ENCODE assay signal across 20 mouse cellular contexts in genomic region chr10:127704766-127705220, GRCm38 (mm10). TPM values are rescaled to one million over a fixed set of nuclear protein-coding genes. Genes with fewer than 3 reads are reported as not detected.
DNase-seq lines count a peak whose midpoint lies in the region; ATAC-seq and TF ChIP-seq lines count a peak whose summit lies in the region.
"Had no signal": no experiment of that assay in that cellular context is flagged by ENCODE, and none has a peak within 500 bp of the region (broad histone marks: within the 10 kb centered on the region; RNA-seq: fewer than 3 reads in every experiment).

TSS of gene Myo1a (plus strand) at chr10:127705170.

- no peak for DNase-seq in left cerebral cortex, adult 2 months (ENCODE audit: extremely low spot score in 1 of 2, low spot score in 2 of 2)
- DNase-seq in left cerebral cortex, postnatal 4 days, result no peak
- no peak for DNase-seq in CH12.LX (ENCODE audit: extremely low read depth)
- DNase-seq in G1E (ENCODE audit: low spot score), result no peak
- DNase-seq in thymus, postnatal 25 days, result no peak
- DNase-seq in urinary bladder, postnatal 14 days (ENCODE audit: low spot score), result no peak
- DNase-seq in heart, postnatal 10 days, result no peak
- DNase-seq: adrenal gland, postnatal 36 days; cerebellum, adult 9-11 months; forebrain, postnatal 0 days; heart, postnatal 4 days; kidney, adult 9 months; lung, adult 18-20 months had no signal

- no peak for TF ChIP-seq EP300 in CH12.LX (IDR thresholded peaks at IDR 0.05; ENCODE audit: low read length)

- H3K4me3 ChIP-seq in left cerebral cortex, adult 2 months, result no peak within 1 kb of the TSS
- H3K4me3 ChIP-seq in CH12.LX (replicated peaks in 1 of 3; ENCODE audit: low read depth in 2 of 3, low read length in 2 of 3, poor library complexity in 1 of 3) (no peak within 1 kb of the TSS), G1E (ENCODE audit: low read depth, low read length) (no peak within 1 kb of the TSS)
- H3K4me3 ChIP-seq in intestine, embryonic 16.5 days (ENCODE audit: low read length), result peak within 1 kb of the TSS; percentile 38
- H3K4me3 ChIP-seq: heart, embryonic 12.5 days; midbrain, embryonic 13.5 days; myocyte; neural tube, embryonic 15.5 days had no signal

- no peak within 1 kb of the TSS for H3K4me2 ChIP-seq in CH12.LX (ENCODE audit: insufficient read depth, low read depth, poor library complexity, severe bottlenecking)
- peak within 1 kb of the TSS; percentile 35 for H3K4me2 ChIP-seq in intestine, embryonic 16.5 days (ENCODE audit: low read depth, low read length)
- H3K4me2 ChIP-seq: heart, embryonic 12.5 days; midbrain, embryonic 13.5 days; neural tube, embryonic 15.5 days had no signal

- no peak for TF ChIP-seq RAD21 in CH12.LX (IDR thresholded peaks at IDR 0.05; ENCODE audit: low read depth, low read length)

- H3K9me3 ChIP-seq in CH12.LX (replicated peaks; ENCODE audit: low read length) (no peaks in the 10 kb centered on the region), G1E (replicated peaks) (no peaks in the 10 kb centered on the region)
- no peaks in the 10 kb centered on the region for H3K9me3 ChIP-seq in intestine, embryonic 16.5 days (ENCODE audit: control insufficient read depth, low read length)
- H3K9me3 ChIP-seq: heart, embryonic 12.5 days; midbrain, embryonic 13.5 days; neural tube, embryonic 15.5 days had no signal

- dilution Hi-C loops in CH12.LX (cut with MboI; ENCODE audit: extremely low pct_ligation_motif_present, extremely low pct_unique_long_range_greater_than_20kb, low sequenced_read_pairs), result no loop called here

- H3K36me3 ChIP-seq in CH12.LX (replicated peaks in 1 of 2; ENCODE audit: control insufficient read depth in 1 of 2, insufficient read depth in 1 of 2, low read length in 1 of 2) (peaks cover 0 to 6% of the 10 kb centered on the region in 2 experiments), G1E (replicated peaks) (peaks cover 8% of the 10 kb centered on the region)
- H3K36me3 ChIP-seq in intestine, embryonic 16.5 days (ENCODE audit: control insufficient read depth, insufficient read depth, low read length), result no peaks in the 10 kb centered on the region
- H3K36me3 ChIP-seq: heart, embryonic 12.5 days; midbrain, embryonic 13.5 days; neural tube, embryonic 15.5 days had no signal

- TF ChIP-seq POLR2A in CH12.LX (IDR thresholded peaks at IDR 0.05; ENCODE audit: low read depth, low read length), result no peak

- H3K27ac ChIP-seq in left cerebral cortex, adult 2 months, result no peak within 1 kb of the TSS
- H3K27ac ChIP-seq in CH12.LX (ENCODE audit: insufficient read depth, low read depth), result no peak within 1 kb of the TSS
- peak within 1 kb of the TSS; percentile 53 for H3K27ac ChIP-seq in intestine, embryonic 16.5 days (ENCODE audit: low read length)
- H3K27ac ChIP-seq: midbrain, embryonic 13.5 days; neural tube, embryonic 15.5 days had no signal

- intact Hi-C loops in left cerebral cortex, adult 2 months (cut with DNase I), result no loop called here
- intact Hi-C loops in left cerebral cortex, postnatal 4 days (cut with DNase I), result no loop called here
- intact Hi-C loops in heart, postnatal 10 days (cut with DNase I), result no loop called here

- no peaks in the 10 kb centered on the region for H3K79me2 ChIP-seq in CH12.LX (replicated peaks; ENCODE audit: control insufficient read depth, extremely low read depth, insufficient read depth, poor library complexity, severe bottlenecking)

- H3K27me3 ChIP-seq in CH12.LX (replicated peaks) (no peaks in the 10 kb centered on the region), G1E (ENCODE audit: insufficient read depth, low read length) (peaks cover 19% of the 10 kb centered on the region)
- no peaks in the 10 kb centered on the region for H3K27me3 ChIP-seq in intestine, embryonic 16.5 days (replicated peaks; ENCODE audit: control insufficient read depth, insufficient read depth, low read length)
- H3K27me3 ChIP-seq: heart, embryonic 12.5 days; midbrain, embryonic 13.5 days; neural tube, embryonic 15.5 days had no signal

- 54% methylated on average over 2 of the region's 2 CpGs for WGBS in intestine, embryonic 16.5 days

- in situ Hi-C loops in CH12.LX (cut with MboI; ENCODE audit: low pct_ligation_motif_present, low pct_unique_long_range_greater_than_20kb, low sequenced_read_pairs), result no loop called here

- H3K4me1 ChIP-seq in CH12.LX (ENCODE audit: control insufficient read depth in 1 of 2, insufficient read depth in 2 of 2) (peaks cover 0 to 2% of the 10 kb centered on the region in 2 experiments; a peak in 1 of 4 replicates), G1E (ENCODE audit: insufficient read depth, low read depth, low read length) (peaks cover 38% of the 10 kb centered on the region)
- H3K4me1 ChIP-seq in intestine, embryonic 16.5 days (ENCODE audit: control insufficient read depth, insufficient read depth, low read length), result peaks cover 6% of the 10 kb centered on the region
- H3K4me1 ChIP-seq: midbrain, embryonic 13.5 days; neural tube, embryonic 15.5 days had no signal

- ATAC-seq in G1E (ENCODE audit: extremely low read depth, insufficient number of reproducible peaks, low FRiP score, poor library complexity, severe bottlenecking), result no peak
- ATAC-seq in intestine, embryonic 16.5 days, result peak; percentile 3; the same call in 1 of the 2 replicates
- ATAC-seq: forebrain, postnatal 0 days; hindbrain, embryonic 16.5 days; midbrain, embryonic 13.5 days had no signal

- H3K9ac ChIP-seq in CH12.LX (ENCODE audit: insufficient read depth, low read depth), result no peak within 1 kb of the TSS
- no peak within 1 kb of the TSS for H3K9ac ChIP-seq in intestine, embryonic 16.5 days (ENCODE audit: low read depth, low read length)
- H3K9ac ChIP-seq: forebrain, postnatal 0 days; heart, embryonic 12.5 days; midbrain, embryonic 13.5 days; neural tube, embryonic 15.5 days had no signal

- peak; percentile 8 for TF ChIP-seq CTCF in left cerebral cortex, adult 2 months (IDR thresholded peaks at IDR 0.05)
- peak; percentile 28 to 45; a peak in 3 of 4 replicates for TF ChIP-seq CTCF in CH12.LX (conservative IDR thresholded peaks at IDR 0.05 in 1 of 2, IDR thresholded peaks at IDR 0.05 in 1 of 2; ENCODE audit: low read depth in 2 of 2, low read length in 2 of 2)
- TF ChIP-seq CTCF in G1E (IDR thresholded peaks at IDR 0.05; ENCODE audit: low read depth, low read length), result peak; percentile 21; the same call in 1 of the 2 replicates

TF ChIP-seq in CH12.LX, 34 proteins besides CTCF, POLR2A, EP300 and RAD21:
- TF ChIP-seq SIN3A (IDR thresholded peaks at IDR 0.05; ENCODE audit: low read length), result no peak
- no peak for TF ChIP-seq ZKSCAN1 (IDR thresholded peaks at IDR 0.05; ENCODE audit: borderline replicate concordance, low read depth, low read length)
- TF ChIP-seq USF2 (conservative IDR thresholded peaks at IDR 0.05; ENCODE audit: low read depth, low read length), result no peak
- TF ChIP-seq ETS1 (conservative IDR thresholded peaks at IDR 0.05; ENCODE audit: low read depth, low read length), result no peak
- TF ChIP-seq NELFE (IDR thresholded peaks at IDR 0.05; ENCODE audit: low read depth, low read length), result no peak
- no peak for TF ChIP-seq MAFK (IDR thresholded peaks at IDR 0.05; ENCODE audit: insufficient replicate concordance, low read length)
- TF ChIP-seq E2F4 (IDR thresholded peaks at IDR 0.05; ENCODE audit: insufficient replicate concordance, low read depth, low read length), result no peak
- TF ChIP-seq PAX5 (IDR thresholded peaks at IDR 0.05; ENCODE audit: low read length), result no peak
- no peak for TF ChIP-seq GABPA (IDR thresholded peaks at IDR 0.05; ENCODE audit: insufficient replicate concordance, low read depth, low read length)
- no peak for TF ChIP-seq UBTF (IDR thresholded peaks at IDR 0.05; ENCODE audit: low read depth, low read length)
- no peak for TF ChIP-seq NRF1 (IDR thresholded peaks at IDR 0.05; ENCODE audit: low read depth, low read length)

RNA-seq across cellular contexts. Expression of gene Myo1a, which starts in this region (rescaled TPM):
- 1 to 10 TPM; 1.2 to 1.4 TPM for total RNA-seq in left cerebral cortex, adult 2 months (2021)
- under 1 TPM; 0.46 to 0.82 TPM for total RNA-seq in left cerebral cortex, postnatal 4 days (2021)
- total RNA-seq in CH12.LX (2012; rRNA removed) (1.8 and 2.3 TPM in 2 replicates), CH12.LX (2014; rRNA removed) (0.08 and 0.24 TPM in 2 replicates), G1E (2014; fragmentation: Nextera tagmentation) (0.23 and 3.1 TPM in 2 replicates), G1E (2017) (0.16 and 0.23 TPM in 2 replicates)
- polyA plus RNA-seq in CH12.LX (2012; ENCODE audit: insufficient read length, low read depth) (0.36 and 0.45 TPM in 2 replicates), G1E (2012) (0.09 TPM in 1 of 2 replicates, not detected in the other)
- 53.8 and 61.2 TPM in 2 replicates for polyA plus RNA-seq in intestine, embryonic 16.5 days (2015; fragmentation: Nextera tagmentation; extraction: Ambion mirVana)
- not detected for total RNA-seq in heart, postnatal 10 days (2021)
- total RNA-seq: gastrocnemius, adult 18-20 months had no signal

Comparison
In these comparisons a context has a peak if more than half of its experiments do, and no peak if none do; other contexts are left out.
1. RNA of gene Myo1a (polyA plus RNA-seq): 53.8 to 61.2 TPM in intestine, embryonic 16.5 days; 0.36 to 0.45 TPM in CH12.LX and 0.09 TPM in G1E; every median in the first group is over 10 times any median in the second.
2. Peak in every context shown above with its lines, with median percentiles within 50 percentile points of each other: CTCF ChIP-seq.